Mouse (Mus musculus) large intestine, adult 2 months (tissue): Measurements from ENCODE around the gene Syn3. TPM values are rescaled to one million over a fixed set of nuclear protein-coding genes. Genes with fewer than 3 reads are reported as not detected.
"Not testable (repeated sequence)": the region's sequence is repeated elsewhere in the genome, so short reads cannot be mapped to it uniquely, and the experiment has no call there.

Experiments used
- DNase-seq: peaks from one replicate; pipeline ENCODE4 v3.0.0-alpha.2; 2012; ENCODE audit warnings: low read depth, low spot score
- WGBS: fragments of 180-500 bp; shearing (Covaris S2); methylation state at CpG from one replicate; pipeline ENCODE4 v1.1.7; 2018; 5-methylcytosine and 5-hydroxymethylcytosine counted together
- polyA plus RNA-seq: library from polyadenylated mRNA; depleted of rRNA; stranded (reverse); fragments of >200 nt; gene quantifications from 2 replicates; pipeline ENCODE4 v1.2.3, GENCODE M21; 2012; rRNA removed

Gene Syn3
- polyA plus RNA-seq, result 0.70 and 0.89 TPM in 2 replicates

GRCm38 (mm10) chr10:86498673-86499391, at the start of gene Syn3:
Gene Syn3, minus strand, starts transcription at chr10:86498896.
- 3% methylated on average over 21 of the region's 21 CpGs for WGBS
- peak; percentile 64 for DNase-seq

- DNase-seq, result not testable (repeated sequence)
- 91% methylated on average over 4 of the region's 5 CpGs for WGBS
Observed at GRCm38 (mm10) chr10:86526357-86526874, 27.7 kb upstream of the Syn3 start.

- no peak for DNase-seq
- 82% methylated on average over 4 of the region's 4 CpGs for WGBS
Observed at GRCm38 (mm10) chr10:86513801-86514200, 15.1 kb upstream of the Syn3 start.

- DNase-seq, result no peak
Observed at GRCm38 (mm10) chr10:86510941-86511340, 12.2 kb upstream of the Syn3 start.

GRCm38 (mm10) chr10:86502063-86502462, 3.4 kb upstream of the Syn3 start:
- no peak for DNase-seq
- 76% methylated on average over 2 of the region's 2 CpGs for WGBS

- 2% methylated on average over 12 of the region's 12 CpGs for WGBS
- DNase-seq, result peak; percentile 31
Observed at GRCm38 (mm10) chr10:86498051-86498672, 534 bp downstream of the Syn3 start.

- WGBS, result 90% methylated on average over 2 of the region's 2 CpGs
- DNase-seq, result no peak
Observed at GRCm38 (mm10) chr10:86495851-86496250, 2.8 kb downstream of the Syn3 start.

GRCm38 (mm10) chr10:86493140-86493539, 5.6 kb downstream of the Syn3 start:
- no peak for DNase-seq
- whole genome bisulfite sequencing, result 82% methylated on average over 5 of the region's 5 CpGs

- no peak for DNase-seq
- WGBS, result 69% methylated on average over 2 of the region's 2 CpGs
Observed at GRCm38 (mm10) chr10:86492089-86492907, 6.4 kb downstream of the Syn3 start.

GRCm38 (mm10) chr10:86491316-86492088, 7.2 kb downstream of the Syn3 start:
- 66% methylated on average over 3 of the region's 3 CpGs for WGBS
- DNase-seq, result no peak

- 65% methylated on average over 5 of the region's 5 CpGs for WGBS
- DNase-seq, result no peak
Observed at GRCm38 (mm10) chr10:86488544-86488943, 10.2 kb downstream of the Syn3 start.

- DNase-seq, result no peak
- WGBS, result 86% methylated on average over 4 of the region's 4 CpGs
Observed at GRCm38 (mm10) chr10:86485971-86486370, 12.7 kb downstream of the Syn3 start.

- 18% methylated on average over 3 of the region's 3 CpGs for WGBS
- no peak for DNase-seq
Observed at GRCm38 (mm10) chr10:86483968-86484367, 14.7 kb downstream of the Syn3 start.

GRCm38 (mm10) chr10:86482496-86482895, 16.2 kb downstream of the Syn3 start:
- WGBS, result 74% methylated on average over 1 of the region's 1 CpGs
- DNase-seq, result no peak

GRCm38 (mm10) chr10:86480711-86481110, 18.0 kb downstream of the Syn3 start:
- no peak for DNase-seq
- WGBS, result 91% methylated on average over 6 of the region's 6 CpGs

- DNase-seq, result no peak
- 12% methylated on average over 4 of the region's 4 CpGs for WGBS
Observed at GRCm38 (mm10) chr10:86479718-86480121, 19.0 kb downstream of the Syn3 start.

- no peak for DNase-seq
- WGBS, result 86% methylated on average over 7 of the region's 7 CpGs
Observed at GRCm38 (mm10) chr10:86476720-86477119, 22.0 kb downstream of the Syn3 start.

- WGBS, result 65% methylated on average over 5 of the region's 5 CpGs
- DNase-seq, result no peak
Observed at GRCm38 (mm10) chr10:86475270-86475669, 23.4 kb downstream of the Syn3 start.
